Mouse (Mus musculus) adrenal gland, adult (tissue): ENCODE data around the gene Ces1e.
"Not testable (repeated sequence)": the region's sequence is repeated elsewhere in the genome, so short reads cannot be mapped to it uniquely, and the experiment has no call there.

Experiments used
- DNase-seq, 2 experiments: peaks; one replicate each; pipeline ENCODE4 v3.0.0; 2022 to 2023; ENCODE audit warnings: low spot score in 1 of 2; ENCODE audit not compliant: inconsistent age in 2 of 2

Gene Ces1e

DNA sequence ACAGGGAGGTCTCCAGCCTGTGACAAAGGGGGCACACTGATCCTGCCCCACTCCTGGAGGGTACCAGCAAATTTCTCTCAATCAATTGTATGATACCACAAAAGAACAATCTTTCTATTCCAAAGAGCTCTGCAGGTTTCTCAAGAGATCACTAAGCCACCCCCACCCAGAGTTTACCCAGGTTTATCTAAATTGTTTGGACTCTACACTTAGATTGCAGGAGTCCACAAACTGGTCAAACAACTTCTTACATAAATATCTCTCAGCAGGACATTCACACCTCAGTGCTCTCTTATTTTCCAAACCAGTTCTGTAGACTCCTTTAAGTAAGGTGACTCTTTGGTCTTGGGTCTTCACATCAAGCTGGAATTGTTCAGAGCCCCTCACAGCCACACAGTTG, at the start of gene Ces1e:
Gene Ces1e, minus strand, starts transcription at position 174 of the 400 bp plus-strand sequence.
- DNase-seq: no peak

DNA sequence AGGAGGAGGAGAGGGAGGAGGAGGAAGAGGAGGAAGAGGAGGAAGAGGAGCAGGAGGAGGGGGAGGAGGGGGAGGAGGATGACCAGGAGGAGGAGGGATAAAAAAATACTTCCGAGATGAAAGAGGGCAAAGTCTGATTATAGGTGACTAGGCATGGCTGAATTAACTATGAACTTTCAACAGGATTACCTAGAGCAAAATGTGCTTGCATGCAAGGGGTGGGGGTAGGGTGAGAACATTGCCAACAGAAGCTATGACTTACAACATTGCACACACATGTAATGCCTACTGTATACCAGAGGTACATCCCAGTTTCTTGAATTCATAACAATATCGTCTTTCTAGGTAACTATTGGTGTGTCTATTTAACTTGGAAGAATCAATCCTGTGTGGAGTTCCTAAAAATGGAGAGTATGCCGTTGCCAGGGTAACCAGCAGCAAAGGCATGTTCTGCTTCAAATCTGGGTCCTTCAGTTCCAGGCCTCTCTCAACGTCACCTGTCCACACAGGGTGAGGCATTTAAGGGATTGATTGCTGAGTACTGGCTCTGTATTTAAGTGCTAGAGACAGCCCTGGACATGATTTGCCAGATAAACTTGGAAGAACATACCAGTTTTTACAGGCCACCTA, 48.9 kb upstream of the Ces1e start:
- no peak for DNase-seq

DNA sequence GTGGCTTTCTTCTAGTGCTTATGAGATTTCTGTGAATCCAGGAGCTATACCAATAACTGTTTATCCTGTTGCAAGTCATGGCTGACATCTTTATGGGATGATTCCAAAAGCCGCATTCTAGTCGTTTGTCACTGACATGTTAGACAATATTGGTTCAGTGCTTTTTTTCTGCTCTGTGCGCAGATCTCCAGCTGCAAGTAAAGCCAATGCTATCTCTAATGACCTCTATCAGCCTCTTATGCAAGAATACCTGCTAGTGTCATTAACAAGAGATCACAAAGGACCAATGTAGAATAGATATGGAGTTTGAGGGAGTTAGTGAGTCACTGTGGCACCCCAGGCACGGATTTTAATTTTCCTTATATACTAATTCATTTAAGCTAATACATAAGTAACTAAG, 45.2 kb upstream of the Ces1e start:
- DNase-seq: peak in 1 of 2 experiments; percentile 72

DNA sequence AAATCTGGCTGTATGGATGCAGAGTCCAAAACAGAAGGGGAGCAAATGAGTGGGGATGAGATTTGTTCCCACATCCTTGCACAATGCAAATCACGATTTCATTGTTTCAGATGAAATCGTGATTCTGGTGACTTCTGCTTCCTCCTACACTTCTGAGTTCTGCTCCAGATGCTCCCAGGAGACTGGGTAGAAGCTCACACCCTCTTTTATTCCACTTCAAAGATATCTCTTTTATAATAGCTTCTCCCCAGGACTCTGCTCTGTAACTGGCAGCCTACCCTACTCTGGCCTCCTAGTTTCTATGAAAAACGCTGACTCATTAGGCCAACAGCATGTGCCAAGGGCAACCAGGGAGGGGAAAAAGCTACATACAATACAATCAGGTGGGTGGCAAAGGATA, 43.9 kb upstream of the Ces1e start:
- peak; percentile 22 to 88 for DNase-seq

DNA sequence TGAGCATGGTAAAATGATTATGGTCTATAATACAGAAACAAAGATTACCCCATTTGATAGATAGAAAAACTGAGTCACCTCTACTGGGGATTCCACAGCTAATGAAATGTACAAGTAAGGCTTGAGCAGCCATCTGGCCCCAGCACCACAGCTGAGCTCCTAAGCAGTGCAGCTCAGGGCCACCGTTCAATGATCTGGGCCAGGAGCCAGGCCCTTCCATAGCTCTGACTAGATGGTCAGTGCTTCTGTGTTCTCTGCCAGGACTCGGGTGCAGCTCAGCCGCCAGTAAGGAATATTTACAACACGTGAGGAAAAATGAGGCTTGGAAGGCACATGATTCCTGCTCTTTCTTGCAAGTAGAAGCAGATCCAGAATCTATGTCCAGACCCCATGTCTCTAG, 43.3 kb upstream of the Ces1e start:
- DNase-seq: peak; percentile 61 to 91

DNA sequence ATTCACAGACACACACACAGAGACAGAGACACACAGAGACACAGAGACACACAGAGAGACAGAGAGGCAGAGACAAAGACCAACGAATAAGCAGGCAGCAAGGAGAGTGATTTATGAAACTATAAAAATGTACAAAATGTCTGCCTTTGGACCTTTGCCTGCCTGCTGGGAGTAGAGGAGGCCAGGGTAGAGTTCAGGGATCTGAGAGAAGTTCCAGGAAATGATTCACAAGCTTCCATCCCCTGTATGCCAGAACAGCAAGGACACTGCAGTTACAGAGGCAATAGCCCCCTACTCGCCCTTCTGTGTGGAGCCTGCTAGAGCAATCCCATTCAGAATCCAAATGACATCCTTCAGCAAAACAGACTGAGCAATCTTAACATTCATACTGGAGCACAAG, 32.0 kb upstream of the Ces1e start:
- DNase-seq: peak in 1 of 2 experiments; percentile 69

DNA sequence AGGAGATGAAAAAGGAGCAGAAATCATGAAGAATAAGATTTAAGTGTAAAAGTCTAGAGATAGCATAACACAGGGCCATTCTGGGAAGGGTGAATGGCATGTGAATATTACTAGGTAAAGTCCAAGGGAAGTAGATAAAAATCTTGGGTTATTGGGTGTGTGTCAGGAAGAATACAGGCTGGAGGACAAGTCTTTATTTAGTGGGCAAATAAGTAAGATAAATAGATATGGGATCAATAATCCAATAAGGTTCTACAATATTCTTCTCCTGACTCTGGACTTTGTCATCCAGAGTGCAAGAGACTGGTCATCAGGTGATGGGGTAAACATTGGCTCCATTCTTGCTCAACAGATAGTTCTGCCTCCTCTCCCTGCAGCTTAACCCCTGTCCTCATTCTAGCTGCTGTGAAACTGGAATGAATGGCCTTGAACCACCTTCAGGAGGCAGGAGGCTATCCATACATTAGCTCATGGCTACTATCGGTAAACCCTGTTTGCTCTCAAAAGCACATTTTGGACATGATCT, 23.0 kb upstream of the Ces1e start:
- no peak for DNase-seq

DNA sequence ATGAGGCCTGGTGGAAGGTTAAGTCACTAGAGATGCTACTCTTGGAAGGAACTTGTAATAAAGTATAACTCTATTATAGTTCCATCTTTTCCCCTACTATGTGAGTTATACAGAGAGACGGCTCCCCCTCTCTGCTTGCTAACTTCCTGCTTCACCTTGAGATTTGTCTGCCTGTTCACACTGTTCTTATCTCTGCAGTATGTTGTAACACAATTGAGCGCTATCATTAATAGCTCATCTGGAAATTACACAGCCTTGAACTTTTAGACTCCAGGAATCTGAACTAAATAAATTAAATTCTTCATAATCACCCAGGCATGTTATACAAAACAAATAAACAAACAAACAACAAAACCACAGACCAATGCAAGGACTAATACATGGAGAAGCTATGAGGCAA, 16.6 kb upstream of the Ces1e start:
- no peak for DNase-seq

DNA sequence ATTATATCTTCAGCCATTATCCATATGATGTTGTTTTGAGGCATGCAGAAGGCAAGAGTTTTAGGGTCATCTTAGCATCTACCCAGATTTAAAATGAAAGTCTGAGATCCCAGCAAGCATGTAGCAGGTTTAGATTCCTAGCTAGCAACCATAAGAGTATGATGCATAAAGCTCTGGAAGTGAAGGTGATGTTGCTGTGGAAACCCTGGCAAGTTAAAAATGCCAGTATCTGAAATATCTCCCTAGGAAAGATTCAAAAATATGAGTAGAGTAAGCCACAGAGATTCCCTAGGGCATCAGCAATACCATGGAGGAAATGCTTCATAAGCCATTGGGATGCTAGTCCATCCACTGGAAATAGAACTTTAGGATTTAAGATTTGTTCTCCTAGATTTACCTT, 10.5 kb upstream of the Ces1e start:
- no peak for DNase-seq

DNA sequence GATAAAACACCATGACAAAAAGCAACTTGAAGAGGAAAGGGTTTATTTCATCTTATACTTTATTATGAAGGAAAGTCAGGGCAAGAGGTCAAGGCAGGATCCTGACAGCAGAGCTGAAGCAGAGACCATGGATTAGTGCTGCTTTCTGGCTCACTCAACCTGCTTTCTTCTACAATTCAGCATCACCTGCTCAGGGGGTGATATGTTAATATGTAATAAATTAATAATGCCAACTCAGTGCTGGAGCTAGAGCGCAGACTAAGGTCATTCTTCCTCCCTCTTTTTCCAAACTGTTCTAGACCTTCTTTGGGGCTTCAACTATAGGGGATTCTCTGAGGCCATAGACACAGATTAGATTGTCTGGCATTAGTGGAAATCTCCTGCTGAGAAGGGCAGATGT, 6.3 kb upstream of the Ces1e start:
- DNase-seq: peak in 1 of 2 experiments; percentile 32

DNA sequence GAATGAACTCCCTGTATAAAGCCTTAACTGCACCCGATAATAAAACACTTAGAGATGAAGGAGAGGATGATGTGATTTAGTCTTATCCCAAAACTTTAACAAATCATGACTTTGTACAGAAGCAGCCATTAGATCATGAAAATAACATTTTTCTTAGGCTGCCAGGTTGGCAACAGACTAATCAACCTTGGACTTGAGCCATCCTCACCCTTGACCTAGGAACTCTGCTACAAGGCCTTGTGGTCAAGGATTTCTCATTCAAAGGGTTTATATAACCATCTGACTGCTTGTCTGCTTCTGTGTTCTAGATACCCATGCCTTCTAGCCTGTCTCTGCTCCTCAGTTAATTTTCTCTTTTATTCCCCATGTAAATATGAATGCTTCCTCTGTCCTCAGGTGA, 5.3 kb upstream of the Ces1e start:
- DNase-seq: peak; percentile 68 to 92

DNA sequence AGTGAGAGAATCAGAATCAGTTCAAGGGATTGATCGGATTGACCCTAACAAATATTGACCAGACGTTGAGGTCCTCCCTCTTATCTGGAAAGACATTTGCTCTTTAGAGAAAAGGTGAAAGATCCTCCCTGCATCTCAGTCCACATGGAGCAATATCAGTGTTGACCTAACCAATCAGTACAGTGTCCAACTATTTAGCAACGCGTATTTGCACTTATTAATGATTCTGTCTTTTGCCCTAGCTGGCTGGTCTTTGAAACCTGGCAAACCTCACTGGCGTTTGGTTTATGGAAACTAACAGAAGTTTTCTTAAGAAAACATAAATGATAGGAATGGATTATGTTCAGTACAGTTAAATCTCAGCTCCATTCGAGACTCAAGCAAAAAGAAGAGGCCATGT, 4.6 kb upstream of the Ces1e start:
- peak in 1 of 2 experiments; percentile 51 for DNase-seq

DNA sequence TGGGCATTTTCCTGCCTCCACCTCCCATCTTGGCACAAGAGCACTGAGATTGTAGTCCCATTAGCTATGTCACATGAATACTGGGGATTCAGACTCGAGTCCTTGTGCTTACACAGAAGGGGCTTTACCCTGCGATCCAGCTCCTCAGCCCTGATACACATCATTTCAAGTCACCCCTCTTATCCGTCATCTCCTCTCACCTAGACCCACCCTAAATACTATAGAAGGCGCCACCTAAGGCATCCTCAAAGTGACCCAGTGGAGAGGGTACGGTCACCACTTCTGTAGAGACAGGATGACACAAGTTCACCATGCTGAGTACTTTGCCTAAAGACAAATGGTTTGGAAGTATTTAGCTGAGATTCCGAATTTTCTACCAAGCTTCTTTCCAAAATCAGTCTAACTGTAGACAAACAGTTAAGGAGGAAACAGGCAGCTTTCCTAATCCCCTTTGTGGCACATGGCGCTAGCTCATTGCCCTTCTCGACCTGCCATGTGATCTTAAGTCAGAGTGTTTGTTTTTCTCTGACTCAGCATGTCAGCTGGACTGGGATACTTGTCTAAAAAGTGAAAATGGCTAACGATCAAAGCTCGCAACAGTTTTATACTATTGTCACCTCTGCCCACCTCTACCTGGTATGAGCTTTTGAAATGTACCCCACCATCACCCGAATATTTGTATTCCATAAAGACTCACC, 597 bp downstream of the Ces1e start:
- peak; percentile 9 to 67 for DNase-seq

DNA sequence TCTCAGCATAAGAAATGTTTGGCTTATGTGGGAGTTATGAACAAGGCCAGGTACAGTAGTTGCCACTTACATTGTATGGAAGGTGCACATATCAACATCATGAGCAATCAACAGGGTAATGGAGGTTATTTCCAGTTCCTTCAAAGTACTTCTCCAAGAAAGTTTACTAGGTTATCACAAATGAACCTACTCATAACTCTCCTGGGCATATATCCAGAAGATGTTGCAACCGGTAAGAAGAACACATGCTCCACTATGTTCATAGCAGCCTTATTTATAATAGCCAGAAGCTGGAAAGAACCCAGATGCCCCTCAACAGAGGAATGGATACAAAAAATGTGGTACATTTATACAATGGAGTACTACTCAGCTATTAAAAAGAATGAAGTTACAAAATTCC, 2.9 kb downstream of the Ces1e start:
- DNase-seq: not testable (repeated sequence)

DNA sequence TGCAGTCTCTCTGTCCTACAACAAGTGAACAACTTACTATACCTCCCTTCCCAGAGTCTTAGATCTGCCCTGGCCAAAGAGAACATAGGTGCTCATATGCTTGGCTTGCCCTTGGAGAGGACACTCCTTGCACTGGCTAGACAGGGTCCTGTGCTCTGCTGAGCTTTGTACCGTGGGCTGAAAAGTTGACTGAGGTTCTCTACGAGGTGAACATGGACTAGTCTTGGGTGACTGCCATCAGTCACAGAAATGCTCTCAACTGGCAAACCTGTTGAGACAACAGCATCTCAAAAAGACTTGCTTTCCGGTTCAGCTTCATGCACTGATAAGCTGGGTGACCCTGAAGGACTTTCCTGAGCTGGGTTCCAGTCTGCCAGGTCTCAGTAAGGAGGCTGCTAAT, 7.5 kb downstream of the Ces1e start:
- DNase-seq: no peak

DNA sequence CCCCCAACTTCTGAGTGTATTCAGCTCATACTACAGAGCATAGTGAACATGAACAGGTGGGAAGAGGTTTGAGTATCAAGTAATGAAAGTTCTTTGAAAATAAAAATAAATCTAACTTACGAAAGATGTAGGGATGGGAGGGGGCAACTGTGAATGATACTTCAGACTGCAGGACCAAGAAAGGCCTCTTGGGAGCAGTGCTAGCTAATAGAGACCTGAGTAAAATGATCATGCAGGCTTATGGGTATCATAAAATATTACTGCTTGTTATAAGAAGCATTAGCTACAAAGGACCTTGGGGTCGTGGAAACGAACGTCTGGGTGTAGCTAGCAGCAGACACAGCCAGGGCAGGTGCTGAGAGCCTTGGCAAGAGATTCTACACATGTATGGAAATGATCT, 11.6 kb downstream of the Ces1e start:
- peak in 1 of 2 experiments; percentile 62 for DNase-seq

DNA sequence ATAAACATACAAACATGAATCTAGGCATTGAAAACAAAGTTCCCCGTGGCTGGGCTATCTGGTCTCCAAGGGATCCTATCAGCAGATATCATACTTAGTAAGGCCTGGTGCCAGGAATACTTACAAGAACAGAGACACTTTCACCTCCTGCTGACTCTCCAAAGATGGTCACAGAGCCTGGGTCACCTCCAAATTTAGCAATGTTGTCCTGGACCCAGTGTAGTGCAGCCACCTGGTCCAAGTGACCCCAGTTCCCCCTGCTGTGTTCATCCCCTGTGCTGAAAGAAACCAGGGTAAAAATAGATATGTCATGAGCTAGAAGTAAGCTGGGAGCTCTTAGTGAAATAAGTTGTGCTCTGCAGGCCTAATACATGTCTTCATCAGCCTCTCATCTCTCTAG, 12.0 kb downstream of the Ces1e start:
- no peak for DNase-seq

DNA sequence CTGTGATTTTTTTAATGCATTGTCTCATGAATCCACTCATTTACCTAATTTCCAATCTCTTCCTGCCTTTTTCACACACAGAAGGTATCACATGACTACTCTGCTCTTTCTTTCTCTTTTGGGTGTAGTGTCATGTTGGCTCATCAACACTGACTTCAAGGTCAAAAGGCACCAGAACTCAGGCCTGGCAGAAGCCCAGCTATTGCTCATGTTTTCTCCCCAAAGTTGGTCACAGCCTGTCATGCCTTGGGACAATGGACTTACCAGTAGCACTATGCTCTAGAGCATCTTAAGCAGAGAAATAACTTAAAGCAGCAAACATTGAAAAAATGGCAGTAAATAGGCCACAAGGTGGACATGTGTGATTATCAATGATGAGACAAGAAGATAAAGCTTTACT, 18.3 kb downstream of the Ces1e start:
- DNase-seq: peak; percentile 25 to 81

DNA sequence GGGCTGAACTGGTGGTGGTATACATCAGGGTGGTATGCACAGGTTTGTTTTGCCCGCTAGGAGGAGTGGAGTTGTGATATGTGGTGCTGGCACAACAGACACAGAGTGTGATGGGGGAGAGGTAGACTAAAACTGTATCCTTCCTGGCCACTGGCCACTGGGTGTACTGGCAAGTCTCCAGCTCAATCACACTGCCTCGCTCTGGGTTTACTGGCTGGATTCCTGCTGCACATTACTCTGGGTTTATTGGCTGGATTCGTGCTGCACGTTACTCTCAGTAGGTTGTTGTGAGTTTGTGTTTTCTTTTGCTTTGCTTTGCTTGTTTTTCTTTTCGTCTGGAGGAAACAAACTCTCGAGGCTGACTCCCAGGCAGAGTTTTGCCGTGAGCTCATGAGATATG, 30.3 kb downstream of the Ces1e start:
- peak in 1 of 2 experiments; percentile 30 for DNase-seq

DNA sequence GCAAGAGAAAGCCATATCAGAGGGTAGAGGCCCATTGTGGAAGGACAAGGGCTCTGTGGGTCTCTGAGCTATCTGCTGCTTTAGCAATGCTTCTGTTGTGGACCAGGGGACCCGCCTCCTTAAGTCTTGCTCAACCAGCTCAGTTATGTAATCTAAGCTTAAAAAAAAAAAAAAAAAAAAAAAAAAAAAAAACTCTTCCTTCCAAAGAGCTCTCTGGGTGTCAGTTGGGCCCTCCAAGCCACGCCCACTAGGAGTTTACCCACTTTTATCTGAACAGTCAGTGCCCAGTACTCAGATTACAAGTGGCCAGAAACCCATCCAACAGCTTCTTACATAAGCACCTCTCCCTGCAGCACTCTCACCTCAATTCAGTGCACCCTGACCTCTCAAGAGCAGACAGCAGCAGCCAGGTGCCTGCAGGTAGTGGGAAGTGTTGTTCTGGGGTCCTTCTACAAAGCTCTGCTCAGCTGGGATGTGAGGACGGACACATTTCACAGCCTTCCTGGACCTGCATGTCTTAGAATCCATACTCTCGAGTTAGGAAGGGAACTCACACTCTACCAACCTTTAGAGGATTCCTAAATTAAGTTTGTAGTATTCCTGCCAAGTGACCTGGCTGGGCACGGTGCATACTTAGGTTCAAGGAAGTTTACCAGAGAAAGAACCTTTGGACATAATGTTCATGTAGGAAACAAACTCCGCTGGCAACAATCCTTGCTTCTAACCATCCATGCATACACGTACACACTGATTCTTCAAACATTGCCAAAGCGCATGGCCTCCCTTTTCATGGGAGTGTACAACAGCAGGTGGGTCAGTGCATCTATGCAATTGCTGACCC, 31.5 kb downstream of the Ces1e start, which contains the start of gene Ces1d:
Gene Ces1d, minus strand, starts transcription at position 154 of the 841 bp plus-strand sequence.
- peak; percentile 26 to 72 for DNase-seq

DNA sequence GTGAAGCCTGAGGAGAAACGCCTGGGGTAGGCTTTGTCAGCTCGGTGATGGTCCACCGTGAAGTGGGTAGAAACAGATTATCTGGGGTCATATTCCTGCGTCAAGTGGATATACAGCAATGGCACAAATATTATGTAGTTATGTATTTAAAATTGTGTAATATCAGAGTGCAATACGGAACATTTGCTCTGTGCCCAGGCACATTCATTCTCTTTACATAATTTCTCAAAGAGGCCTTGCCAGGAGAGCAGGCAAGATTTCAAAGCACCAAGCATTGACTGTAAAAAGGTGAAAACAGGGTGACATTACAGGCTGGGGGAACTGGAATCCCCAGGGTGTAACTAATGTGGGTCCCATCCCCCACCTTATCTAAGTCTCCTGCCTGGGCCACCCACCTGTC, 33.0 kb downstream of the Ces1e start:
- peak in 1 of 2 experiments; percentile 33 for DNase-seq
